Mouse (Mus musculus) hindbrain, embryonic 10.5 days (tissue): ENCODE results near the gene Gm20481. TPM values are rescaled to one million over a fixed set of nuclear protein-coding genes. Genes with fewer than 3 reads are reported as not detected.
"Not testable (repeated sequence)": the region's sequence is repeated elsewhere in the genome, so short reads cannot be mapped to it uniquely, and the experiment has no call there.

ENCODE experiments used
- DNase-seq: peaks from one replicate; pipeline ENCODE4 v3.0.0-alpha.2; 2017; ENCODE audit warnings: low spot score
- H3K27ac ChIP-seq: fragments of 300-500 bp; sonication (generic); 2 replicates; pipeline ENCODE4 v1.5.1; 2016; ENCODE audit warnings: mild to moderate bottlenecking, moderate library complexity
- H3K27me3 ChIP-seq: fragments of 300-500 bp; sonication (generic); 2 replicates; pipeline ENCODE4 v1.6.1; 2016; ENCODE audit warnings: mild to moderate bottlenecking; ENCODE audit not compliant: poor library complexity, insufficient read depth, severe bottlenecking
- H3K36me3 ChIP-seq: fragments of 300-500 bp; sonication (generic); 2 replicates; pipeline ENCODE4 v1.6.1; 2016; ENCODE audit warnings: mild to moderate bottlenecking, moderate library complexity
- H3K4me1 ChIP-seq: fragments of 300-500 bp; sonication (generic); replicated peaks from 2 replicates; pipeline ENCODE4 v1.6.1; 2016; ENCODE audit warnings: mild to moderate bottlenecking
- H3K4me3 ChIP-seq: fragments of 300-500 bp; sonication (generic); 2 replicates; pipeline ENCODE4 v1.5.1; 2016; ENCODE audit warnings: mild to moderate bottlenecking, moderate library complexity
- H3K9me3 ChIP-seq: fragments of 300-500 bp; sonication (generic); 2 replicates; pipeline ENCODE4 v1.6.1; 2016; ENCODE audit warnings: mild to moderate bottlenecking, moderate library complexity
- WGBS: fragments of 180-500 bp; shearing (Covaris S2); methylation state at CpG from one replicate; pipeline ENCODE4 v1.1.7; 2016; 5-methylcytosine and 5-hydroxymethylcytosine counted together
- polyA plus RNA-seq: library from polyadenylated mRNA; unstranded; fragments of >200 nt; fragmentation: Nextera tagmentation; extraction: Ambion mirVana; gene quantifications from 2 replicates; pipeline ENCODE4 v1.2.1, GENCODE M21; 2016

Gene Gm20481
- polyA plus RNA-seq, 1 experiment from 2014 or later: 0.42 TPM

GRCm38 (mm10) chr17:34995927-34996326 is 26.2 kb downstream of the Gm20481 start:
- DNase-seq, H3K4me3 ChIP-seq, H3K9me3 ChIP-seq, H3K27me3 ChIP-seq, H3K27ac ChIP-seq: not testable (repeated sequence)
- Histone ChIP-seq H3K4me1 (peaks cover 39% of the 10 kb centered on the region), H3K36me3 (peaks cover 66% of the 10 kb centered on the region)
- WGBS: 93% methylated on average over 4 of the region's 4 CpGs

- H3K9me3 ChIP-seq: no peaks in the 10 kb centered on the region
- WGBS: 92% methylated on average over 14 of the region's 14 CpGs
- no peak for DNase-seq
- H3K4me3 ChIP-seq: peak overlapping the region; percentile 24
- H3K27me3 ChIP-seq: no peaks in the 10 kb centered on the region
- H3K36me3 ChIP-seq: peaks cover 60% of the 10 kb centered on the region
- H3K4me1 ChIP-seq: peaks cover 42% of the 10 kb centered on the region
- H3K27ac ChIP-seq: no peak overlapping the region
Measured at GRCm38 (mm10) chr17:34996411-34997141, 26.9 kb downstream of the Gm20481 start.

- Histone ChIP-seq H3K4me3 (peak overlapping the region; percentile 24; the same call in 1 of the 2 replicates), H3K27me3 (no peaks in the 10 kb centered on the region), H3K4me1 (peaks cover 47% of the 10 kb centered on the region), H3K9me3 (no peaks in the 10 kb centered on the region), H3K36me3 (peaks cover 55% of the 10 kb centered on the region), H3K27ac (no peak overlapping the region)
- no peak for DNase-seq
- WGBS: 89% methylated on average over 5 of the region's 5 CpGs
Measured at GRCm38 (mm10) chr17:34997142-34997483, 27.4 kb downstream of the Gm20481 start.

GRCm38 (mm10) chr17:34998526-34999430 is 29.1 kb downstream of the Gm20481 start:
- 96% methylated on average over 15 of the region's 15 CpGs for WGBS
- peaks cover 62% of the 10 kb centered on the region for H3K4me1 ChIP-seq
- no peaks in the 10 kb centered on the region for H3K9me3 ChIP-seq
- H3K27me3 ChIP-seq: no peaks in the 10 kb centered on the region
- peak overlapping the region; percentile 89 for H3K4me3 ChIP-seq
- peaks cover 53% of the 10 kb centered on the region for H3K36me3 ChIP-seq
- DNase-seq: no peak
- H3K27ac ChIP-seq: peak overlapping the region; percentile 90; the same call in 1 of the 2 replicates

GRCm38 (mm10) chr17:34999871-35000716 is 30.4 kb downstream of the Gm20481 start:
- 24% methylated on average over 30 of the region's 32 CpGs for WGBS
- not testable (repeated sequence) for H3K27me3 ChIP-seq, H3K9me3 ChIP-seq
- peak; percentile 39 for DNase-seq
- H3K27ac ChIP-seq: peak overlapping the region; percentile 95
- H3K36me3 ChIP-seq: peaks cover 64% of the 10 kb centered on the region
- H3K4me1 ChIP-seq: peaks cover 69% of the 10 kb centered on the region
- peak overlapping the region; percentile 89 for H3K4me3 ChIP-seq

- WGBS: under 1% methylated on average over 83 of the region's 83 CpGs
- peak within 1 kb of the TSS; percentile 95 for H3K27ac ChIP-seq
- H3K27me3 ChIP-seq: no peaks in the 10 kb centered on the region
- peak; percentile 96 for DNase-seq
- peaks cover 69% of the 10 kb centered on the region for H3K4me1 ChIP-seq
- H3K36me3 ChIP-seq: peaks cover 66% of the 10 kb centered on the region
- no peaks in the 10 kb centered on the region for H3K9me3 ChIP-seq
- H3K4me3 ChIP-seq: peak within 1 kb of the TSS; percentile 89
Measured at GRCm38 (mm10) chr17:35000717-35001451, 31.2 kb downstream of the Gm20481 start, which contains the start of gene Vars. Vars (plus strand) TSS chr17:35000987.

GRCm38 (mm10) chr17:35001452-35002152 is 31.9 kb downstream of the Gm20481 start:
- no peaks in the 10 kb centered on the region for H3K27me3 ChIP-seq
- peaks cover 66% of the 10 kb centered on the region for H3K4me1 ChIP-seq
- no peaks in the 10 kb centered on the region for H3K9me3 ChIP-seq
- H3K4me3 ChIP-seq: peak overlapping the region; percentile 89
- peaks cover 66% of the 10 kb centered on the region for H3K36me3 ChIP-seq
- peak overlapping the region; percentile 95 for H3K27ac ChIP-seq
- DNase-seq: no peak
- WGBS: under 1% methylated on average over 35 of the region's 35 CpGs

GRCm38 (mm10) chr17:35002153-35002865 is 32.6 kb downstream of the Gm20481 start:
- Histone ChIP-seq H3K9me3 (no peaks in the 10 kb centered on the region), H3K27me3 (no peaks in the 10 kb centered on the region), H3K36me3 (peaks cover 66% of the 10 kb centered on the region), H3K4me3 (peak overlapping the region; percentile 89), H3K4me1 (peaks cover 59% of the 10 kb centered on the region), H3K27ac (peak overlapping the region; percentile 95)
- WGBS: 20% methylated on average over 12 of the region's 12 CpGs
- DNase-seq: no peak

GRCm38 (mm10) chr17:35003022-35003838 is 33.5 kb downstream of the Gm20481 start:
- DNase-seq: no peak
- 78% methylated on average over 9 of the region's 9 CpGs for WGBS
- Histone ChIP-seq H3K4me1 (peaks cover 53% of the 10 kb centered on the region), H3K27ac (0 out of 2 replicates have a peak overlapping the region, but pooled peaks have one; percentile 95), H3K36me3 (peaks cover 66% of the 10 kb centered on the region), H3K9me3 (no peaks in the 10 kb centered on the region), H3K4me3 (peak overlapping the region; percentile 89), H3K27me3 (no peaks in the 10 kb centered on the region)

GRCm38 (mm10) chr17:35004075-35004717 is 34.5 kb downstream of the Gm20481 start:
- no peak for DNase-seq
- Histone ChIP-seq H3K36me3 (peaks cover 66% of the 10 kb centered on the region), H3K27me3 (no peaks in the 10 kb centered on the region), H3K27ac (no peak overlapping the region), H3K4me3 (no peak overlapping the region), H3K4me1 (peaks cover 43% of the 10 kb centered on the region), H3K9me3 (no peaks in the 10 kb centered on the region)
- WGBS: 95% methylated on average over 17 of the region's 17 CpGs
